Mouse (Mus musculus) intestine, embryonic 15.5 days (tissue): ENCODE results near the gene Gm5089. TPM values are rescaled to one million over a fixed set of nuclear protein-coding genes. Genes with fewer than 3 reads are reported as not detected.

Source experiments
- ATAC-seq: fragments of 200-750 bp; cut with Nextera tagmentation; 2 replicates; pipeline ENCODE4 v1.8.0; 2017; ENCODE audit warnings: moderate TSS enrichment, moderate library complexity
- H3K27ac ChIP-seq: fragments of 300-500 bp; sonication (generic); 2 replicates; pipeline ENCODE4 v1.5.1; 2015; ENCODE audit warnings: mild to moderate bottlenecking, inconsistent platforms
- H3K27me3 ChIP-seq: fragments of 300-500 bp; sonication (generic); replicated peaks from 2 replicates; pipeline ENCODE4 v1.6.1; 2015; ENCODE audit warnings: inconsistent platforms
- H3K36me3 ChIP-seq: fragments of 300-500 bp; sonication (generic); 2 replicates; pipeline ENCODE4 v1.6.1; 2015; ENCODE audit warnings: inconsistent platforms
- H3K4me1 ChIP-seq: fragments of 300-500 bp; sonication (generic); replicated peaks from 2 replicates; pipeline ENCODE4 v1.6.1; 2015; ENCODE audit warnings: inconsistent platforms
- H3K4me2 ChIP-seq: fragments of 300-500 bp; sonication (generic); replicated peaks from 2 replicates; pipeline ENCODE4 v1.6.1; 2015; ENCODE audit warnings: mild to moderate bottlenecking, inconsistent platforms
- H3K4me3 ChIP-seq: fragments of 300-500 bp; sonication (generic); replicated peaks from 2 replicates; pipeline ENCODE4 v1.5.1; 2015; ENCODE audit warnings: inconsistent platforms
- H3K9ac ChIP-seq: fragments of 300-500 bp; sonication (generic); 2 replicates; pipeline ENCODE4 v1.6.1; 2015; ENCODE audit warnings: inconsistent platforms
- H3K9me3 ChIP-seq: fragments of 300-500 bp; sonication (generic); 2 replicates; pipeline ENCODE4 v1.6.1; 2016; ENCODE audit warnings: inconsistent platforms
- WGBS: fragments of 180-500 bp; shearing (Covaris S2); methylation state at CpG from one replicate; pipeline ENCODE4 v1.1.7; 2015; 5-methylcytosine and 5-hydroxymethylcytosine counted together
- polyA plus RNA-seq: library from polyadenylated mRNA; unstranded; fragments of >200 nt; fragmentation: Nextera tagmentation; extraction: Ambion mirVana; gene quantifications from 2 replicates; pipeline ENCODE4 v1.2.1, GENCODE M21; 2015

Gene Gm5089
- polyA plus RNA-seq, 1 experiment from 2014 or later, result not detected

DNA sequence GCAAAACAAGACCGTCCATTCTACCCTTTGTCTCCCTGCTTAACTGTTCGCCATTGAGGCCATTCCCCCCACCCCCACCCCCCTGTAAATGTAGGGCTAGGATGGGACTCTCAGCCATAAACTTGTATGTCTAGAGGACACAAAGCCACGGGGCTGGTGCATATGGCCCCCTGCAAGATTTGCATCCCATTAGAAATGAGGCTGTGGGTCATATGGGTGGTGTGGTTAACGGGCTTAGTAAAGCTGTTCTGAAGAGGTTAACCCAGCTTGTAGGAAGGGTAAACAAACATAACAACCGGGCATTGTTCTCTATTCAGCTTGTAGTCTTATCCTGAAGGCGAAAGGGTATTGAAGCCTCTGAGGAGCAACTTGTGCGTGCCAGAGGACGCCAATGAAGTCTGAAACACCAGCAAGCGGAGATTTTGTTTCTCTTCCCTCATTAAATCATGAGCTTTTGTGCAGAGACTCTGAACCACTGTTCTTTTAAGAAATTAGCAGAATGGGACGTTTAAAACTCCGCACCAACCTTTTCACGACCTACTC is 48.1 kb downstream of the Gm5089 start:
- Histone ChIP-seq H3K9ac (no peak overlapping the region), H3K4me3 (no peak overlapping the region), H3K27me3 (peaks cover 26% of the 10 kb centered on the region), H3K27ac (no peak overlapping the region), H3K4me2 (no peak overlapping the region), H3K36me3 (no peaks in the 10 kb centered on the region), H3K4me1 (peaks cover 8% of the 10 kb centered on the region), H3K9me3 (no peaks in the 10 kb centered on the region)
- 54% methylated on average over 12 of the region's 12 CpGs for WGBS
- ATAC-seq, result no peak

DNA sequence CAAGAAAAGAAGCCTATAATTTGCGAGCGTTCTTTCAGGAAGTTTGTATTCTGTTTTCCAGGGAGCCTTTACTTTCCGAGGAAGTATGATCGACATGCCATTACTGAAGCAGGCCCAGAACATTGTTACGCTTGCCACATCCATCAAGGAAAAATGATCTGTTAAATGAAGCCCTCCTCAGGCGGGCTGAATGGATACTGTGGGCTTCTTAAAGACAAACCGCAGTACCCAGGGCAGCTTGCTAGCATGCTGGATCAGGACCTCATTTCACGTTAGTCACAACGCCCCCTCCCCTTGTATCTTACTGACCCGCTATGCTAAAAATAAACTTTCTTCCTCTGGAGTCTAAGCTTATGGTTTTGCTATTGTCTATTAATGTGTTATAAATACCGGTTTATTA is 49.0 kb downstream of the Gm5089 start:
- Histone ChIP-seq H3K9me3 (no peaks in the 10 kb centered on the region), H3K36me3 (no peaks in the 10 kb centered on the region), H3K9ac (no peak overlapping the region), H3K4me3 (no peak overlapping the region), H3K27ac (no peak overlapping the region), H3K27me3 (peaks cover 20% of the 10 kb centered on the region), H3K4me2 (no peak overlapping the region), H3K4me1 (peaks cover 7% of the 10 kb centered on the region)
- WGBS, result 69% methylated on average over 11 of the region's 11 CpGs
- no peak for ATAC-seq

DNA sequence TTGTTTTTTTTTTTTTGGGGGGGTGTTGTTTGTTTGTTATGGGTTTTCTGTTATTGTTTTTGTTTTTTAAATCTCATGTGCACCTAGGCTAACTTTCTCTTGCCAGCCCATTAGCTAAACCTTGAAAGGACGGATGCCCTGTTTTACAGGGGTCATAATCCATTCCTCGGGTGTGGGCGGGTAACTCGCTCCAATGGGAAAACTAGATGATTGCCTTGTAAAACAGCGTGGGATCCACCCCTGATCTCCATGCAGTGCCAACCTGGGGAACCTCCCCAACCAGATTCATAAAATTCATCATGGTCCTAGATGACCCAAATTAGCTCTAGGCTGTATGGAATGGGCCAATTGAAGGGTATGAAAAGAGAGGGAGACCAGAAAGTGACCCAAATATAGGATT is 51.0 kb downstream of the Gm5089 start:
- no peaks in the 10 kb centered on the region for H3K36me3 ChIP-seq
- no peak overlapping the region for H3K9ac ChIP-seq
- no peak overlapping the region for H3K27ac ChIP-seq
- ATAC-seq, result no peak
- no peak overlapping the region for H3K4me2 ChIP-seq
- 68% methylated on average over 5 of the region's 5 CpGs for WGBS
- H3K9me3 ChIP-seq, result no peaks in the 10 kb centered on the region
- no peaks in the 10 kb centered on the region for H3K4me1 ChIP-seq
- H3K4me3 ChIP-seq, result no peak overlapping the region
- peaks cover 9% of the 10 kb centered on the region; the same call in 1 of the 2 replicates for H3K27me3 ChIP-seq

DNA sequence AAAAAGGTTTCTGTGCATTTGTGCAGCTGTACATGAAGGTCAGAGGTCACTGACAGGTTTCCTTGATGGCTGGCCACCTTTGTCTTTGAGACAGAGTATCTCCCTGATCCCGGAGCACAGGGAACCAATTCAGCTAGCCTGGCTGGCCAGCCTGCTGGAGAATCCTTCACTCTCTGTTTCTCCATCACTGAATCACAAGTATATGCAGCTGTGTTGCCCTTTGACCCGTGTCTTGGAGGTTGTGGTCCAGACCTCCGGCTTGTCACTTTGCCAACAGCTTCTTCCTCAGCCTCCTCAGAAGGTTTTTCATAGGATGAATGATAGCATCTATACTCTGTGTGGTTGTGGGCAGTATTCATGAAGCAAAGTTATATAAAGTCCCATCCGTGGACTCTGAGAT is 52.2 kb downstream of the Gm5089 start:
- WGBS, result 72% methylated on average over 4 of the region's 4 CpGs
- ATAC-seq, result no peak

DNA sequence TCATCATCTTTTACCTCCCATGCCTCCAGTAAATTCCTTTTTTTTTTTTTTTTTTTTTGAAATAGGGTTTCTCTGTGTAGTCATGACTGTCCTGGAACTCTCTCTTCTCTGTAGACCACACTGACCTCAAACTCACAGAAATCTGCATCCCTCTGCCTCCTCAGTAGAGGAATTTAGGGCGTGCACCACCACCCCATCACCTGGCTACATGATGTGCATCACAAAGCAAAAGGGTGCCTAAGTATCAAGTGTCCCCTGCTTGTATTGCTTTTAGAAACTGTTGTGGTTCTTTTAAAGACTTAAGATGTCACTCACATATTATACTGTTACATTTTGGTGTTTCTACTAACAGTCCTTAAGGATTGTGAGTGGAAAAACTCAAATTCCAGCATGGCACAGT is 57.8 kb downstream of the Gm5089 start:
- no peak for ATAC-seq
- Histone ChIP-seq H3K4me2 (no peak overlapping the region), H3K9me3 (no peaks in the 10 kb centered on the region), H3K36me3 (no peaks in the 10 kb centered on the region), H3K27me3 (no peaks in the 10 kb centered on the region), H3K27ac (no peak overlapping the region), H3K4me1 (no peaks in the 10 kb centered on the region), H3K4me3 (no peak overlapping the region), H3K9ac (no peak overlapping the region)
- WGBS, result 86% methylated on average over 1 of the region's 1 CpGs

More for the DNA sequence above, 52.2 kb downstream of the Gm5089 start:
- no peaks in the 10 kb centered on the region for H3K4me1 ChIP-seq
- no peaks in the 10 kb centered on the region for H3K9me3 ChIP-seq
- no peak overlapping the region for H3K4me3 ChIP-seq
- no peak overlapping the region for H3K9ac ChIP-seq
- no peak overlapping the region for H3K4me2 ChIP-seq
- no peak overlapping the region for H3K27ac ChIP-seq
- H3K36me3 ChIP-seq, result no peaks in the 10 kb centered on the region
- H3K27me3 ChIP-seq, result 0 out of 2 replicates have a peak, but pooled peaks cover 3% of the 10 kb centered on the region

DNA sequence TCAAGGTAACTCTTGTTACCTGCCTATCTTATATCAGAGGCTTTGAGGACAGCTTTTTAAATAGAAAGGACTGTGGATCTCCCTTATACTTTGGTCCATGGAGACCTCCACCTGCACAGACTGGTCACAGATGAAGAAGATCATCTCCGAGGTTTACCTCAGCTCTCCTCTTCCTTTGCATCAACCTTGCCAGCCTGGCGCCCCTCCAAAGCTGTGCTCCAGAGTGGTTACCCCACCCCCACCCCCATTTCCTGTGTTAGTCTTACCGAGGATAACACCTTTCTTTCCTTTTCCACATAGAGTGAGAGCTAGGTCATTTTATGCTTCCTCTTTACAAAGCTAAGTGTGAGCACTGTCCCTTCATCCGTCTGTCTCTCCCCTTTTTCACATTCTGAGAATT is 60.0 kb downstream of the Gm5089 start:
- Histone ChIP-seq H3K27me3 (no peaks in the 10 kb centered on the region), H3K4me3 (no peak overlapping the region), H3K4me2 (no peak overlapping the region), H3K9me3 (no peaks in the 10 kb centered on the region), H3K36me3 (no peaks in the 10 kb centered on the region), H3K4me1 (no peaks in the 10 kb centered on the region), H3K9ac (no peak overlapping the region), H3K27ac (no peak overlapping the region)
- ATAC-seq, result no peak
- 41% methylated on average over 4 of the region's 4 CpGs for WGBS

DNA sequence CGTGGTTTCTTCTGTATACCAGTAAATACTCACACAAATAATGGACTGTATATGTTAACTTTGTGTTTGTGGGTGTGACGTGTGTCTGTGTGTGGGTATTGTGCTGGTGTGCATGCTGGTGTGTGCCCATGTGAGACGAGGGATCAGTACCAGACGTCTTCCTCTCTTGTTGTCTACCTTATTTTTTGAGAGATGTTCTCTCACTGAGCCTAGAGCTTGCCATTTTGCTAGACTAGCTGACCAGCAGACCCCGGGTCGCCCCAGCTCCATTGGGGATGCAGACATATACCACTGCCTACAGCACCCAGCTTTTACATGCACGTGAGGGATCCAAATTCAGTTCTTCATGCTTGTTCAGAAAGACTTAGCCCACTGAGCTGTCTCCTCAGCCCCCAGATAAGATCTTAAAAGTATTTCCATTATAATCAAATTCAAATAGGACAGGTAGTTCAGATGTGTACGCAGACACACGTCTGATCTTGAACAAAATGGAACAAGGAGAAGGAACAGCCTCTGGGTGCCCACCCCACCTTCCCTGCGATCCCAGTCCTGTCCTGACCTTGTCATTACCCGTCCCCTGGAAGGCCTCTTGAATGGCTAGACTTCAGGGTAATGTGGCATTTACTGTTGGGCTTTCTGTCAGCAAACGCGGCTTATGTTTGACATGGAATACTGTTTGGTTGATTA is 61.1 kb downstream of the Gm5089 start:
- Histone ChIP-seq H3K4me2 (no peak overlapping the region), H3K9me3 (no peaks in the 10 kb centered on the region), H3K27me3 (no peaks in the 10 kb centered on the region), H3K36me3 (no peaks in the 10 kb centered on the region), H3K4me3 (no peak overlapping the region), H3K4me1 (no peaks in the 10 kb centered on the region), H3K9ac (no peak overlapping the region), H3K27ac (no peak overlapping the region)
- 84% methylated on average over 13 of the region's 13 CpGs for WGBS
- no peak for ATAC-seq

DNA sequence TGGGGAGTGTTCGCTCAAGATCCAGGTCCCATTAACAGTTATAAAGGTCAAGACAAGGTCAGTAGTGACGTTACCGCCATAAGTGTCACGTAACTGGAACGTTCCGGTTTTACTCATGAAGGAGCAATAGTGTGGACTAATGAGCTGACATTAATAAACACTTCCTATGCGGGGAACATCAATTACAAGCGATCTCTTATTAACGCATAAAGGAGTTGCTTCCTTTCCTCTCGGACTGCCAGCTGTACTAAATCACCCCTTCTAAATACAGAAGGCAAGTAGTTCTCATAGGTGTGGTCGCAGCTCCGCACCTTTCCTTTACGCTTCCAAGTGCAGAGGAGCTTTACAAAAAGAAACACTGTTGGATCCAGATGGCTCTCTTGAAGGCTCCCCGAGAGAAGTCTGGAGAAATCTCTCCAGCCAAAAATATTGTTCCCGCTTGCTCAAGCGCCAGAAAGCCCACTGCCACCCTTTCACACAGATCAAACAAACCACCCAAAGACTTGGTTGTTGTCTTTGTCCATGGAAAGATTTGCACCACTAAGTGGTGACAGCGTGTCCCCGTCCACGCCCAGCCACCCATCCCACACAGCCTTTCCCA is 62.4 kb downstream of the Gm5089 start:
- no peak overlapping the region for H3K4me3 ChIP-seq
- no peak overlapping the region for H3K4me2 ChIP-seq
- H3K9me3 ChIP-seq, result no peaks in the 10 kb centered on the region
- WGBS, result 64% methylated on average over 19 of the region's 19 CpGs
- H3K4me1 ChIP-seq, result no peaks in the 10 kb centered on the region
- ATAC-seq, result no peak
- no peaks in the 10 kb centered on the region for H3K27me3 ChIP-seq
- H3K9ac ChIP-seq, result no peak overlapping the region
- no peak overlapping the region for H3K27ac ChIP-seq
- no peaks in the 10 kb centered on the region for H3K36me3 ChIP-seq

DNA sequence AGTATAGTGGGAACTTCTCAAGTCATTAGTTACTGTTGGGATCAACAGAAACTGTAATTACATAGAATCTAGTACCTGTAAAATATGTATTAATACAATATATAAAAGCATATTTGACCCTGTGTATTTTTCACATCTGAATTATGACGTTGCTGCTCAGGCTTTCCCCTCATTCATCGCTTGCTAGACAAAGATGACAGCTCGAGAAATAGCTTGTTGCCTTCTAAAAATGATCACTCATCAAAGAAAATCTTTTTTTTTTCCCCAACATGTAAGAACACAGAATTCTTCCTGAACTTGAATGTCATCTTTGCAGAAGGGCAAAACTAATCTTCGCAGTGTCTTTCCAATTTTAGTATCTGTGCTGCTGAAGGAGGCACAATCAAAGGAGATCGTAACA is 63.1 kb downstream of the Gm5089 start:
- no peak for ATAC-seq

DNA sequence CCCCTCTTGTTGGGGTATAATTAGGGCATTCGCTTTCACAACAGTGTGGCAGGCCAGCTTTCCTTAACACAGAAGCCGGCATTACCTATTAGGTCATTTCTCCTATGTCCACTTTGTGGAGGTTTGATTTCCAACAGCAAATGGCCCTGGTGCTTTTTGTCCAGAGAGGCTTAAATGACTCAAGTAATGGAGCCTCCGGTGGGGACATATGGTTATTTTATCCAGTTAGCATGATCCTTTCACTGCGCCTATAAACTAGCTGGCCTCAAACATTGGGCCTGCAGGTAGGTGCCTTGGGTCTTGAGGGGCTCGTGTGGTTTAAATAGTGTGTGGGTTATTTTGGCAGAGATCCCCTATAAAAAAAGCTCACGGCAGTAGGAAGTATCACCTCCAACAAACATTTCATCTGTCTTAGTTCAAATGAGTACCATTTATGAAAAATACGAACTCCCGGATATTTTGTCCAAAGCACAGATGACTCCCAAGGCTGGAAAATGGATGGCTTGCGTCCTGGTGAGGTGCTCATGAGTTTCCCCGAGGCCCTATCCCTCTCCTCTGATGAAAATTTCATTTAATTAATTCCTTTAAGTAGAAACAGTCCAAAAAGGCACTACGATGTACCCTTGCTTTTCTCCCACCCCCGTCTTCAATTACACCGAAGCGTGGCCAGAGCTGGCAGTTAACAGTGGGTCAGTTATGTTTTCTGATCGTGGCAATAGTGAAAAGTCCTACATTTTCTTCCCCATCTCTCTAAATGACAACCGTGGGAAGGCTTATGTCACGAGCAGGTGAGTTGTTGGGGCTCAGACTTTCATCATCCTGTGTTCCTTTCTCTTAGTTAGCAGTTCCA is 64.4 kb downstream of the Gm5089 start:
- H3K4me2 ChIP-seq, result no peak overlapping the region
- no peaks in the 10 kb centered on the region for H3K9me3 ChIP-seq
- no peak overlapping the region for H3K4me3 ChIP-seq
- 90% methylated on average over 17 of the region's 17 CpGs for WGBS
- ATAC-seq, result no peak
- no peak overlapping the region for H3K27ac ChIP-seq
- H3K4me1 ChIP-seq, result no peaks in the 10 kb centered on the region
- no peaks in the 10 kb centered on the region for H3K36me3 ChIP-seq
- no peaks in the 10 kb centered on the region for H3K27me3 ChIP-seq
- H3K9ac ChIP-seq, result no peak overlapping the region

More for the DNA sequence above, 63.1 kb downstream of the Gm5089 start:
- Histone ChIP-seq H3K4me3 (no peak overlapping the region), H3K27ac (no peak overlapping the region), H3K36me3 (no peaks in the 10 kb centered on the region), H3K9ac (no peak overlapping the region), H3K4me1 (no peaks in the 10 kb centered on the region), H3K9me3 (no peaks in the 10 kb centered on the region), H3K4me2 (no peak overlapping the region), H3K27me3 (no peaks in the 10 kb centered on the region)
- WGBS, result 91% methylated on average over 5 of the region's 5 CpGs

DNA sequence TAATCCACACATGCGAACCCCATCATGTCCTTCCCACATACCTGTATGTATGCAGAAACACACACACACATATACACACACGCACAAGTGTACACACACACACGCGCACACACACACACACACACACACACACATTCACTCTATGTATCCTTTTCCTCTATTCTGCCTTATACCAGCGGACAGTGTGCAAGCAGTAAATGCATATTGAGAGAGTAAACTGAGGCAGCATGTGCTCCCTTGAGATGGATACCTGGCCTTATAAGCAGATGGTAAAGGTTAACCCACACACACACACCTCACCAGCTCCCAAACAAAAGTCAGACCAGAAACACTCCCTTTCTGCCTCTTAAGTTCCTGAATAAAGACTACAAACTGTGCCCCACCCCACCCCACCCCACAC is 65.2 kb downstream of the Gm5089 start:
- no peak overlapping the region for H3K27ac ChIP-seq
- H3K27me3 ChIP-seq, result no peaks in the 10 kb centered on the region
- no peak overlapping the region for H3K9ac ChIP-seq
- no peak overlapping the region for H3K4me3 ChIP-seq
- no peaks in the 10 kb centered on the region for H3K4me1 ChIP-seq
- H3K4me2 ChIP-seq, result no peak overlapping the region
- no peaks in the 10 kb centered on the region for H3K9me3 ChIP-seq
- whole genome bisulfite sequencing, result 94% methylated on average over 5 of the region's 5 CpGs
- no peak for ATAC-seq
- no peaks in the 10 kb centered on the region for H3K36me3 ChIP-seq

DNA sequence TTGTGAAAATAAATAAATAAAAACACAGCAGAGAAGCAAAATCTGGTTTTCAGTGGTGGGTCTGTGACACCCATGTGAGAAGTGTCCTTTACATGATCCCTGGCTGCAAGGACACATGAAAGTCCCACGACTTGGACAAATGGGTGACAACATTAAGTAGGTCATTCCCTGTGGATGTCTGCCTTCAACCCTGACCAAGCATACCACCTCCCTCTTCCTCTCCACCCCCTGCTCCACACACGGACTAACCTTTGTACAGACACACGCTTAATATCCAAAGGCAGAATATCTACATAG is 65.7 kb downstream of the Gm5089 start:
- H3K4me1 ChIP-seq, result no peaks in the 10 kb centered on the region
- H3K4me3 ChIP-seq, result no peak overlapping the region
- H3K27me3 ChIP-seq, result no peaks in the 10 kb centered on the region
- 71% methylated on average over 3 of the region's 3 CpGs for WGBS
- H3K9ac ChIP-seq, result no peak overlapping the region
- ATAC-seq, result no peak
- no peaks in the 10 kb centered on the region for H3K36me3 ChIP-seq
- no peak overlapping the region for H3K27ac ChIP-seq
- no peak overlapping the region for H3K4me2 ChIP-seq
- no peaks in the 10 kb centered on the region for H3K9me3 ChIP-seq
